Mouse (Mus musculus) brown adipose tissue, adult 24 weeks (tissue): ENCODE measurements around the gene Cript. TPM values are rescaled to one million over a fixed set of nuclear protein-coding genes. Genes with fewer than 3 reads are reported as not detected.

Experiments used
- H3K27ac ChIP-seq: fragments of 200-500 bp; replicated peaks from 2 replicates; pipeline ENCODE4 v1.5.1; 2012; ENCODE audit warnings: low read depth, mild to moderate bottlenecking, low read length
- H3K4me1 ChIP-seq: fragments of 200-500 bp; 2 replicates; pipeline ENCODE4 v1.6.1; 2012; ENCODE audit warnings: low read length, mixed read lengths; ENCODE audit not compliant: control insufficient read depth, insufficient read depth, insufficient read length
- H3K4me3 ChIP-seq: fragments of 200-500 bp; 2 replicates; pipeline ENCODE4 v1.5.1; 2012; ENCODE audit warnings: low read depth, mild to moderate bottlenecking, low read length, moderate library complexity; ENCODE audit not compliant: insufficient read depth
- polyA plus RNA-seq: library from polyadenylated mRNA; stranded (reverse); fragments of >200 nt; gene quantifications from 2 replicates; pipeline ENCODE4 v1.2.4, GENCODE M21; 2012; ENCODE audit not compliant: missing spikeins, insufficient read depth, insufficient read length

The Cript gene
- polyA plus RNA-seq, 1 experiment, result 131 TPM

DNA sequence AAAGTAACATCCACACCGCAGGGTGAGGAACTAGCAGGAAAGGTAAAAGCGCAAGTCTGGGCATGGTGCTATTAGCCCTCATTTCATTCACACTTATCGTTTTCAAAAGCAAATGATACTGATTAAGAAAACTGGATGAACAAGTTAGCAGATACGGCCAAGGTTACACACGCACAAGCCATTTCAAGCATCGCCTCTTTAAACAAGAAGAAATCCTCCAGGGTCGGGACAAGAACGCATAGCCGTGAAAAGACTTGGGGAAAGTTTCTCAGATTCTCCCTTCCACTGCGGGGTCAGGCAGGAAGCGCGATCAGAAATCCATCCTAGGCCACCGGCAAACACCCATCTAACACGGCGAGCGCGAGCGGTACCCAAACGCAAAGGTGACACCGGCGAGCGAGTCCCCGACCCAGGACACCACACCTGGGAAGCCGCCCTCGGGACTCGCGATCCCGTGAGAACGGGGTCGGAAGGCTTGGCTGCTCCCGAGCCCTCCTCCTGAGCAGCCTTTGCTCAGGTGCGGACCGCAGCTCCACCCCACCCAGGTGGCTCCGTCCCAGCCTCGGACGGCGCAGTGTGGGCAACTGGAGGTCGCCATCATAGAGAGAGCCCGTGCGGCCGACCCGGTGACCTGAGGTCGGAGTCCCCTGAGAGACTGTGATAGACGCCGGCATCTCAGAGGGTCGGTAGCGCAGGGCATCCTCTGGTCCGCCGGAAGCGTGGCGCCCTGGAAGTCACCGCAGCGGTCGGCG lies 683 bp upstream of the Cript start:
- Histone ChIP-seq H3K4me1 (peaks cover 4% of the 10 kb centered on the region; the same call in 1 of the 2 replicates), H3K27ac (no peak overlapping the region), H3K4me3 (peak overlapping the region; percentile 77)

DNA sequence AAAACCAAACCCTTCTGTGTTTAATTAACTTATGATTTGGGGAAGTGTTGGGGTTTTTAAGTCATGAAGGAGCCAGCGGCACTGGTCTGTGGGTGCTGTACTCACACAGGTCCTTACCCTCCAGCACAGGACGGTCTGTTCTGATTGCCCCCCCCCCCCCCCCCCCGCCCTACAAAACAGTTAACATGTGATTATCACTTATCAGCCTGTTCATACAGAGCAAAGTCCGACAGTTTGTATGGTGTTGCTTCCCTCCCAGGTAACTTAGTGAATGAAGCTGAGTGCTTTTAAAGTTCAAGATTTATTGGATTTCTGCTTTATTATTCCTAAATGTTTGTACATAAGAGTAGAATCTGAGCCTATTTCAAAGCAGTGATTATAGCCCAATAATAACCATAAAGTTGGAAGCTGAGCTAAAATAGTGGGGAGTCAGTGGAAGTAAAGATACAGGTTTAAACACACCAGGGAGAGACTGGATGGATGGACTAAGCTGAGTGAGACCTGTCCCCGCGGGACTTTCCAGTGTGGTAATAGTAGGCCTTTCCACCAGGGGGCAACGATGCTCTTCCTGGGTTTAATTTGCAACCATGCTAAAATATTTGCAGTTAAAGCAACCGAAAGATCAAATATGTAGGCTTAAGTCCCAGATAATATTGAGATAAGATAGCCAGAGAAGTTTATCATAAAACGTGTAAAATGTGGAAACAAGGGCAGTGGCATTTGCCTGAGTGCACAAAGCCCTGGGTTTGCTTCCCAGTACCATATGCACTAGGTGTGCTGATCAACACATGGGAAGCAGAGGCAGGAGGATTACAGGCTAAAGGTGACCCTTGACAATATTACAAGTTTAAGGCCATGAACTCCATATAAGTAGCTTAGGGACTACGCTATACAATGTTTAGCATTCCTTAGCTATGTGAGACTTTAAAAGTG lies 11.1 kb downstream of the Cript start:
- Histone ChIP-seq H3K4me1 (no peaks in the 10 kb centered on the region), H3K4me3 (no peak overlapping the region), H3K27ac (no peak overlapping the region)

DNA sequence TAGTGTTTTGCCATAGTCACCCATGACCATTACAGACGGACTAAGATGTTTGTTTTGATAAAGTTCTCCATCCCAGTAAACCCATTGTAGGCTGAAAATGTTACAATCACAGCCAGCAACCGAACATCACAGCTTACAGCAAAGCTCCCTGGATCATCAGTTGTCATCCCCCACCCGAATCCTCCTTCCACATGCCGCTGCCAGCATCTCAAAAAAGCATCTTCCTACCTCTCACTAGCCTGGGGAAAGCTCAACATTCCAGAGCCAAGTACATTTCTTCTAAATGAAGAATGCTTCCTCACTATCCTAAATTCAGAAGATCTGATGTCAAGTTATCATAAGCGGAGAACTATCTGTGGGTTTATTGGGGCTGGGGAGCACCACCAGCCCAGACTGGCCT lies 13.1 kb downstream of the Cript start:
- H3K4me1 ChIP-seq, result no peaks in the 10 kb centered on the region

DNA sequence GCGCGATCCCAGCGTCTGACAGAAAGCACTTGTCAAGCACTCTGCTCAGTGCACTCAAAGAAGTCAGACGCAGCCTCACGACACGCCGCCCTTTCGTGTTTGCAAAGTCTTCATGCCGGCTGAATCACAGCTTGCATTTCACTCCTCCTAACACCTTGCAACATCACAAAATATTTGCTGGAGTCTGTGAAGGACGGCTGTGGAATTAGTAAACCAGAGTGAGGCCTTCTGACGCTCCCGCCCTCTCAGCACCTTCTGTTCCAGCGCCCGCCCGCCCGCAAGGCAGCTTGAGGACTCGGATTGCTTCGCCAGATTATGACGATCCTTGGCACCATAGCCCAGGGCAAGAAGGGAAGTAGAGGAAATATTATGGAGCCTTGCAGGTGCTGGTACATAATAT lies 16.4 kb downstream of the Cript start:
- Histone ChIP-seq H3K27ac (no peak overlapping the region), H3K4me1 (no peaks in the 10 kb centered on the region), H3K4me3 (no peak overlapping the region)

More for the DNA sequence above, 13.1 kb downstream of the Cript start:
- H3K27ac ChIP-seq, result no peak overlapping the region
- H3K4me3 ChIP-seq, result no peak overlapping the region

GRCm38 (mm10) chr17:87044364-87044763 lies 19.0 kb downstream of the Cript start:
- Histone ChIP-seq H3K4me1 (no peaks in the 10 kb centered on the region), H3K4me3 (no peak overlapping the region), H3K27ac (no peak overlapping the region)

DNA sequence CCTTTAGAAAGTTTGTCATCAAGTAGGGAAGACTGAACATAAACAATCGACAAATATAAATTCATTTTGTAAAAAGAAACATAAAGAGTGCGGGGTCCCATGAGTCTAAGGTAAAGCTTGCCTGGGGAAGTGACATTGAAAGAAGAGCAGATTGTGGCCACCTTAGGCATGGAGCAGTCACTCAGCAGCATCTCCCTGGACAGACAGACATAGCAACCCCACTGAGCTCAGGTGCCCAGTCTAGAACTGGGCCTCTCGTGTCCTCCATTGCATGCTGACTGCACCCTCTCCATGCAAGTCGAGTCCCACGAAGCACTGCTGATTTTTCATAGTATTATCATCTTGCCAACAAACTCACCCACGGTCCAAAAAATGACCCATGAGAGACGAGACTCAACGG lies 19.4 kb downstream of the Cript start:
- no peak overlapping the region for H3K4me3 ChIP-seq
- H3K4me1 ChIP-seq, result no peaks in the 10 kb centered on the region

GRCm38 (mm10) chr17:87049696-87050095 lies 24.3 kb downstream of the Cript start:
- Histone ChIP-seq H3K4me1 (peaks cover 3% of the 10 kb centered on the region; the same call in 1 of the 2 replicates), H3K4me3 (no peak overlapping the region), H3K27ac (no peak overlapping the region)

More for the DNA sequence above, 19.4 kb downstream of the Cript start:
- H3K27ac ChIP-seq, result no peak overlapping the region

DNA sequence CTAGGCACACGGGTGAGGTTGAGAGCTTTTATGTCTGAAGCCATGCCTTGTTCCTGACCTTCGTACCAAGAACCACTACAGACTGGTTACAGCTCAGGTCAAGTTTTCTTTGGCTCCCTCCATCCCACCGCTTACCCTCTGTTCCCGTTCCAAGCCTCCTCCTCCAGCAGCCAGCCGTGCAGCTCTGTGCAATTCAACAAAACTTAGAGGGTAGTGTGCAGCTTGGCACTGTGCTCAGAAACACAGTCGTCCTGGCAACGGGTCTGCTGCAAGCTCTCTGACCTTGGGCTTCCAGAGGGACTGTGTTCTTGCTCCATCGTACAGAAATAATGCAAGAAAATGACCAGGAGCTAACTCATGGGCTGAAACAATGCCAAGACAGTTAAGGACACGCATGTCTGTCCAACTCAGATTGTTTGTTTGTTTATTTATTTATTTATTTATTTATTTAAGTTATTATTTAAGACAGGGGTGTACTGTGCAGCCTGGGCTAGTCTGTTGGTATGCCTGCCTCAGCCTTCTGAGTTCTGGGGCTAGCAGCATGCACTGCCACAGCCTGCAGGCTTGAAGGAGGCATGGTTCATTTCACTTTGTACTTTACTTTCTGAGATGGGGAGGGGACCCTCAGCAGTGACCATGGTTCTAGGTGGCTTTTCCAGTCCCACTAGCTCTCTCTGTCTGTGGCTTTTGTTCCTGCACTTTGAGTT lies 25.3 kb downstream of the Cript start:
- H3K27ac ChIP-seq, result no peak overlapping the region
- peaks cover 7% of the 10 kb centered on the region for H3K4me1 ChIP-seq
- H3K4me3 ChIP-seq, result no peak overlapping the region

DNA sequence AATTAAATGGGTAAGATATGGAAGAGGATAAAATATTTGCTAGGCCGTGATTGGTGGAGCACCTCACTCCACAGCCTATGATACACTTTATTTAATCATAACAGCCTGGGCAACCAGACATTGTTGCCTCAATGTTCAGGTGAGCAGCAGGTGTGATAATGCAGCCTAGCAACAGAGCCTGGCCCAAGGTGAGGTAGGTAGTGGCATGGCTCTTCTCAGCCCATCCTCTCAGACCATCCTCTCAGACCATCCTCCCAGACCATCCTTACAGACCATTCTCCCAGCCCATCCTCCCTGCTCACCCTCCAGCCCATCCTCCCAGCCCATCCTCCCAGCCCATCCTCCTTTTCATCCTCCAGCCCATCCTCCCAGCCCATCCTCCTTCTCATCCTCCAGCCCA lies 26.3 kb downstream of the Cript start:
- H3K27ac ChIP-seq, result no peak overlapping the region

GRCm38 (mm10) chr17:87052432-87052831 lies 27.1 kb downstream of the Cript start:
- no peak overlapping the region for H3K27ac ChIP-seq
- H3K4me3 ChIP-seq, result no peak overlapping the region
- peaks cover 7% of the 10 kb centered on the region for H3K4me1 ChIP-seq

More for the DNA sequence above, 26.3 kb downstream of the Cript start:
- Histone ChIP-seq H3K4me1 (peaks cover 7% of the 10 kb centered on the region), H3K4me3 (no peak overlapping the region)

DNA sequence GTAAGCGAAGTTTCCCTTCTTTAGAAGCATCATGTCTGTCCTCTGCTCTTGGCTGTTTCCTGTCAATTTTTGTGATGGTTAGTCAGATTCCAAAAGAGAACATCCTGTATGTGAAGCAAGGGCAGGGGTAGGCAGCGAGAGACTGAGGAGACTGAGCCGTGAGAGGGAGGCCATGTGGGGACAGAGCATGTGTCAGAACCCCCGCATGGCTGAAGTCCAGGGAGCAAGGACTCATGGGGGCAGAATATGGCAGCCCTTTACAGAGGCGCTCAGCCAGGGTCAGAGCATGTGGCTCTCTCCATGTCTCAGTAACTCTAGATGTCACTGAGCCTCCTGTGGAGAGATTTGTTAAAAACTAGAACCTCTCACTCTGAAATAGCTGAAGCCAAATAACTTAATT lies 28.6 kb downstream of the Cript start:
- Histone ChIP-seq H3K27ac (no peak overlapping the region), H3K4me1 (peaks cover 10% of the 10 kb centered on the region), H3K4me3 (no peak overlapping the region)

- Histone ChIP-seq H3K4me1 (peaks cover 10% of the 10 kb centered on the region), H3K27ac (no peak overlapping the region)
Measured at GRCm38 (mm10) chr17:87055051-87055459, 29.7 kb downstream of the Cript start.

DNA sequence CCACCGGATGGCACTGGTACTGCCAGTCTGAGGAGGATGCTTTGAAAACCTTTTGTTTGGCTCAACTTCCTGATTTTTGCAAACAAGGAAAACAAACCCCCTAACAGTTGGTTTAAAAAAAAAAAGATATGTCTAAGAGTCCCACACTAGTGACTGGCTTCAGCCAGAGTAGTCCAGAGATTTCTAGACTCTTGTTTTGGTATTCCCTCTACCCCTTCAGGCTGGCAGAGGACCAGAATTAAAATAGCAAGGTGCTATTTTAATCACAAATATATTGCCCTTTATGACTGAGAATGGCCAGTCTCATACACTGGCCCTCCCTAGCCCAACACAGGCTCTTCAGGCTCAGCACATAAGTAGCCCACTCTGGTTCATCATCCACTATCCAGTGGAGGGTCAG lies 30.3 kb downstream of the Cript start:
- Histone ChIP-seq H3K4me3 (no peak overlapping the region), H3K4me1 (peaks cover 8% of the 10 kb centered on the region), H3K27ac (no peak overlapping the region)

More at GRCm38 (mm10) chr17:87055051-87055459, 29.7 kb downstream of the Cript start:
- no peak overlapping the region for H3K4me3 ChIP-seq

DNA sequence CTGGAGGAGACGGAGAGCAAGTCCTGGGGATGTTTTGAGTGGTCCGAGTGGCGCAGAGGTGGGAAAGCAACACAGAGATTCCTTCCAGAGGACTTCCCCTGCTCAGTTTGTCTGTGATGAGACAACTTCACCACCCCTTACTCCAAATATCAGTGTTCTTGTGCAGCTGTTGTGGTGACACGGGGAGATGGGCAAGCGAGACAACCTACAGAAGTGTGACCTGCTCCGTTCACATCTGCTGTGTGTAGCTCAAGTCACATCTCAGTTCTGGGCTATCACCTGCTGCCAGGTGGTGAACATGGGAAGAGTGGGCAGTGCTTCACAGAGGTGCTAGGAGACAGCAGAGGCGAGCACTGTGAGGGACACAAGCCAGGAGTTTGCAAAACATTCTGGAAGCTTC lies 31.4 kb downstream of the Cript start:
- H3K27ac ChIP-seq, result no peak overlapping the region

More for the DNA sequence above, 31.4 kb downstream of the Cript start:
- Histone ChIP-seq H3K4me3 (no peak overlapping the region), H3K4me1 (peaks cover 8% of the 10 kb centered on the region)
